In genomic region chr7:130914693-130915363, GRCm38 (mm10) we compare ENCODE assay signal across 8 mouse cellular contexts. TPM values are rescaled to one million over a fixed set of nuclear protein-coding genes. Genes with fewer than 3 reads are reported as not detected.
DNase-seq lines count a peak whose midpoint lies in the region; ATAC-seq and TF ChIP-seq lines count a peak whose summit lies in the region.
"Had no signal": no experiment of that assay in that cellular context is flagged by ENCODE, and none has a peak within 500 bp of the region (broad histone marks: within the 10 kb centered on the region; RNA-seq: fewer than 3 reads in every experiment).

No protein-coding gene starts in this region.

- H3K4me3 ChIP-seq in intestine, postnatal 0 days (ENCODE audit: low read depth, low read length), result no peak overlapping the region
- H3K4me3 ChIP-seq in intestine, embryonic 15.5 days (replicated peaks), result no peak overlapping the region
- no peak overlapping the region for H3K4me3 ChIP-seq in embryonic facial prominence, embryonic 14.5 days (ENCODE audit: low read depth, low read length)
- H3K4me3 ChIP-seq: embryonic facial prominence, embryonic 15.5 days had no signal

- DNase-seq in 416B (ENCODE audit: low read depth), result peak; percentile 61
- DNase-seq in embryonic facial prominence, embryonic 14.5 days (ENCODE audit: low spot score), result peak; percentile 79
- DNase-seq in retina, embryonic 14.5 days (ENCODE audit: low spot score), result peak; percentile 82
- no peak for DNase-seq in gastrocnemius, postnatal 4 days (ENCODE audit: low spot score in 2 of 2)

- H3K9ac ChIP-seq in intestine, postnatal 0 days (ENCODE audit: low read depth, low read length), result no peak overlapping the region
- H3K9ac ChIP-seq in intestine, embryonic 15.5 days, result no peak overlapping the region
- H3K9ac ChIP-seq in embryonic facial prominence, embryonic 14.5 days (ENCODE audit: low read depth, low read length), result no peak overlapping the region
- H3K9ac ChIP-seq: embryonic facial prominence, embryonic 15.5 days had no signal

- peak; percentile 82 for TF ChIP-seq CTCF in intestine, postnatal 0 days (IDR thresholded peaks at IDR 0.05; ENCODE audit: low read depth)

- 50% methylated on average over 5 of the region's 5 CpGs for WGBS in intestine, postnatal 0 days
- WGBS in intestine, embryonic 15.5 days, result 51% methylated on average over 5 of the region's 5 CpGs
- WGBS in embryonic facial prominence, embryonic 14.5 days, result 48% methylated on average over 5 of the region's 5 CpGs

- no peak for ATAC-seq in intestine, postnatal 0 days
- ATAC-seq in intestine, embryonic 15.5 days, result no peak
- peak; percentile 60 for ATAC-seq in CD4-positive, CD25-positive, alpha-beta regulatory T cell, adult 4 months
- no peak for ATAC-seq in embryonic facial prominence, embryonic 14.5 days (ENCODE audit: low read depth)

- peaks cover 17% of the 10 kb centered on the region; the same call in 1 of the 2 replicates for H3K36me3 ChIP-seq in intestine, postnatal 0 days (ENCODE audit: control insufficient read depth, insufficient read depth)
- H3K36me3 ChIP-seq in intestine, embryonic 15.5 days, result no peaks in the 10 kb centered on the region
- peaks cover 27% of the 10 kb centered on the region for H3K36me3 ChIP-seq in embryonic facial prominence, embryonic 14.5 days (ENCODE audit: control insufficient read depth, insufficient read depth, low read length)

- no peaks in the 10 kb centered on the region for H3K27me3 ChIP-seq in intestine, postnatal 0 days (replicated peaks; ENCODE audit: control insufficient read depth, insufficient read depth, low read length)
- no peaks in the 10 kb centered on the region for H3K27me3 ChIP-seq in intestine, embryonic 15.5 days (replicated peaks)
- no peaks in the 10 kb centered on the region for H3K27me3 ChIP-seq in embryonic facial prominence, embryonic 14.5 days (replicated peaks; ENCODE audit: control insufficient read depth, insufficient read depth, low read length)
- H3K27me3 ChIP-seq: embryonic facial prominence, embryonic 15.5 days had no signal

- H3K27ac ChIP-seq in intestine, postnatal 0 days (ENCODE audit: low read depth, low read length), result no peak overlapping the region
- H3K27ac ChIP-seq in intestine, embryonic 15.5 days, result no peak overlapping the region
- no peak overlapping the region for H3K27ac ChIP-seq in embryonic facial prominence, embryonic 14.5 days (replicated peaks; ENCODE audit: low read depth, low read length)
- H3K27ac ChIP-seq: embryonic facial prominence, embryonic 15.5 days had no signal

- no peak overlapping the region for H3K4me2 ChIP-seq in intestine, postnatal 0 days (replicated peaks; ENCODE audit: low read depth)
- H3K4me2 ChIP-seq in intestine, embryonic 15.5 days (replicated peaks), result no peak overlapping the region
- no peak overlapping the region for H3K4me2 ChIP-seq in embryonic facial prominence, embryonic 14.5 days (ENCODE audit: low read depth, low read length)
- H3K4me2 ChIP-seq: embryonic facial prominence, embryonic 15.5 days had no signal

- H3K4me1 ChIP-seq in intestine, postnatal 0 days (replicated peaks; ENCODE audit: control insufficient read depth, insufficient read depth, low read length), result no peaks in the 10 kb centered on the region
- H3K4me1 ChIP-seq in intestine, embryonic 15.5 days (replicated peaks), result no peaks in the 10 kb centered on the region
- no peaks in the 10 kb centered on the region for H3K4me1 ChIP-seq in embryonic facial prominence, embryonic 14.5 days (ENCODE audit: control insufficient read depth, insufficient read depth, low read length)
- H3K4me1 ChIP-seq: embryonic facial prominence, embryonic 15.5 days had no signal

- H3K9me3 ChIP-seq in intestine, postnatal 0 days (ENCODE audit: control insufficient read depth), result no peaks in the 10 kb centered on the region
- no peaks in the 10 kb centered on the region for H3K9me3 ChIP-seq in intestine, embryonic 15.5 days
- no peaks in the 10 kb centered on the region for H3K9me3 ChIP-seq in embryonic facial prominence, embryonic 14.5 days (ENCODE audit: control insufficient read depth, low read length)
- H3K9me3 ChIP-seq: embryonic facial prominence, embryonic 15.5 days had no signal

RNA-seq across cellular contexts. Expression of gene Htra1, which starts 21.1 kb away (rescaled TPM):
- polyA plus RNA-seq in intestine, postnatal 0 days (2015; fragmentation: Nextera tagmentation; extraction: Ambion mirVana), result 15.5 and 17.6 TPM in 2 replicates
- 16.9 and 18.8 TPM in 2 replicates for polyA plus RNA-seq in intestine, embryonic 15.5 days (2015; fragmentation: Nextera tagmentation; extraction: Ambion mirVana)
- not detected for polyA plus RNA-seq in CD4-positive, CD25-positive, alpha-beta regulatory T cell, adult 4 months (2017; shearing (Covaris generic))
- 113 and 128 TPM in 2 replicates for polyA plus RNA-seq in embryonic facial prominence, embryonic 14.5 days (2014; fragmentation: Nextera tagmentation; extraction: Ambion mirVana)
- total RNA-seq in gastrocnemius, postnatal 4 days (2021), result 10 to 100 TPM; 78.8 to 98.4 TPM

RNA-seq across cellular contexts. Expression of gene Plekha1, which starts 49.3 kb away (rescaled TPM):
- 29.6 and 30.2 TPM in 2 replicates for polyA plus RNA-seq in intestine, postnatal 0 days (2015; fragmentation: Nextera tagmentation; extraction: Ambion mirVana)
- 40.5 and 41.5 TPM in 2 replicates for polyA plus RNA-seq in intestine, embryonic 15.5 days (2015; fragmentation: Nextera tagmentation; extraction: Ambion mirVana)
- polyA plus RNA-seq in CD4-positive, CD25-positive, alpha-beta regulatory T cell, adult 4 months (2017; shearing (Covaris generic)), result 10 to 100 TPM; 30.9 to 41.6 TPM
- 33.1 and 34.9 TPM in 2 replicates for polyA plus RNA-seq in embryonic facial prominence, embryonic 14.5 days (2014; fragmentation: Nextera tagmentation; extraction: Ambion mirVana)
- total RNA-seq in gastrocnemius, postnatal 4 days (2021), result 10 to 100 TPM; 31.4 to 37.8 TPM

Comparison
In these comparisons a context has a peak if more than half of its experiments do, and no peak if none do; other contexts are left out.
1. DNase-seq: peak in 416B (single experiment), embryonic facial prominence, embryonic 14.5 days (single experiment) and retina, embryonic 14.5 days (single experiment); none in gastrocnemius, postnatal 4 days (0 of 2).
2. RNA of gene Htra1, which starts 21.1 kb away (polyA plus RNA-seq): 113 to 128 TPM in embryonic facial prominence, embryonic 14.5 days, 16.9 to 18.8 TPM in intestine, embryonic 15.5 days and 15.5 to 17.6 TPM in intestine, postnatal 0 days; not detected in CD4-positive, CD25-positive, alpha-beta regulatory T cell, adult 4 months; every median in the first group is over 10 times any median in the second.